Mouse (Mus musculus): ENCODE results near the gene Gde1.

Gene Gde1

DNA sequence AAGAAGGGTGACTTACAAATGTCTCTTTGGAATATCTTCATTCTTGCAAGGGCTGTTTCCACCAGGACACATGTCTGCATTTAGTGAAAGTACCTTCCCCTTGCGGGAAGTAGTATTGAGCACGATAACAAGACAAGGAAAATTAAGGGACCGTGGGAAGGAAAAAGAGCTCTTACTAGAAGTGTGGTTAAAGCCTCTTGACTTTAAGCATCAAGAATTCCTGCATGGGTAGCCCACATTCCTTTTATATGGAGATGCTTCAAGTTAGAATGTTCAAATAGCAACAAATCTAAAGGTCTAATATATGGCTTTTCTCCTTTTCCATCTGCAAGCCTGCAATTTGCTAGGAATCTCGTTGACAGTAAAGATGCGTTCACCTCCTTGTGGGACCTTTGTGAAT, 910 bp upstream of the Gde1 start:
- no peak for DNase-seq (ENCODE audit: low read depth, low spot score)

DNA sequence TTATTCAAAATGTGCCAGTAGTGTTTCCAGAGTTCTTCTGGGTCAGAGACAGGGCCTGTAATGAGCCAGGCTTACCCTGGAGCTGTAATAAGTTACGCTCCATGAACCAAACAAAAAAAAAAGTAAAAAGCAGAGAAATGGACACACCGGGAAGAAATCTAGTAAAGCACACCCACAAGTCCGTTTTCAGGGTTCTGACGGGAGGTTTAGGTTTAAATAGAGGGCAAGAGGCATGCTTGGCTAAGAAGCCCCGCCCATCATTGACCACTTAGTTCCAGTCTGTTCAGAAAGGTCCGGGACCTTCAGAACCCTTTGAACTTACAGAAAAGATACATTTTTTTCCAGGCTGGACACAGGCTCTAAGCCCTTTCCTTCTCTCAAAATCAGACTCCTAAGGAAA, 473 bp upstream of the Gde1 start:
- no peak for DNase-seq (ENCODE audit: low read depth, low spot score)

DNA sequence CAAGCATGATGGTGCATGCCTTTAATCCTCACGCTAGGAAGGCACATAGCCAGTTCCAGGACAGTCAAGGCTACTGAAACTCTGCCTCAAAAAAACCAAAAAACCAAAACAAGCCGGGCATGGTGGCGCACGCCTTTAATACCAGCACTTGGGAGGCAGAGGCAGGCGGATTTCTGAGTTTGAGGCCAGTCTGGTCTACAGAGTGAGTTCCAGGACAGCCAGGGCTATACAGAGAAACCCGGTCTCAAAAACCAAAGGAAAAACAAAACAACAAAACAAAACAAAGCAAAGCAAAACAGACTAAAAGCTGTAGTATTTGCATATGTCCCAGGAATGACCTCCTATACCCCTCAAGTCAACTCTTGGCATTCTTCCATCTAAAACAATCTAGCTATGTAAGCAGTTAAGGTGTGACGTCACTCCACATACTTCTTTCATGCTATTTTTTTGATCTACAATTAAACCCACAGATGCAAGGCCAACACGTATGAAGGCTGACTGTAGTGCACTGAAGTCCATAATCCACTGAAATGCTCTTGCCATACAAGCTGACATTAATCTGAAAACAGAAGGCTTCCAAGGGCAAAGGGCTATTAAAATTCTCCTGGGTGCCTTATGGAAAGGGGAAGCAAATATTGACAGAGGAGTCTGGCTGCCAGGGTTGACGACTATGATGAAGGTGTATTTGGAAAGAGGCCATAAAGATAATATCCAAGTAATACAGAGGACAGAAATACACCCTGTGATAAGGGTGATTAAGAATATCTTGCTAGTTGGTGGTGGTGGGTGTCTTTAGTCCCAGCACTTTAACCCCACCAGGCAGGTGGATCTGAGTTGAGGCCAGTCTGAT, 1.4 kb downstream of the Gde1 start:
- DNase-seq (ENCODE audit: low read depth, low spot score), result no peak

DNA sequence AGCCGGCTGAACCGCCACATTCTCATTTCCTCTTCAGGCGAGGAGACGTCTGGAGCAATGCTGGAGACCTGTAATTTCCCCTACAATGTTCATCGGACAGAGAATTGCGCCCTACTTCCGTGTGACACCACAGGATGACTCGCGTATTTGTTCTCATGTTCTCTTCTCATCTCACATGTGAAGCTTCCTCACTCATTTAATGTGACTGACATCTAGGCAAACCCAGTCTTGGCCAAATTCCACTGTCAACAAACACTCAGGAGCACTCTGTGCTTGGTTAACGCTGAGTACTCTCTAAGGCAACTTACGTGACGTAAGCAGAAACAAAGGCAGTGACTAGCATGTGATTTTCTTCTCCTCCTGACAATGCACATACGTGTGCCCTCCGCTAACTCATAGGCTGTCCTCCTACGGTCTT, 2.4 kb downstream of the Gde1 start:
- peak; percentile 42 for DNase-seq (ENCODE audit: low read depth, low spot score)

DNA sequence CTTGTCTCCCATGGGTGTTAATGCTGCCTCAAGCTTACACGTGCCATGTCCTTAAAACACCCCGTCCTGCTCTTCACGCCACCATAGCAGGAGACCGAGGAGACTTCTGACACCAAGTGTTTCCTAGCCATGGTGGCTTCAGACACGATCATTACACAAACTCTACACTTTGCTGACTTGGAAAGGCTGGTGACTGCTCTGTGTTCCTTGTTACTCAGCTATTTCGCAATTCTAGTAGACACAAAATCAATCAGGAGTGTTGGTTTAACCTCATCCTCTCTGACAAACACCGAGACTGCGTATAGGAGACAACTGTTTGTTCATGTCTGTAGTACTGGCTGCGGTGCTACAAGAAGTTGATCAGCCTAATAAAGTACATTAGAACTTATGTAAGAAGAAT, 6.7 kb downstream of the Gde1 start:
- no peak for DNase-seq (ENCODE audit: low read depth, low spot score)

DNA sequence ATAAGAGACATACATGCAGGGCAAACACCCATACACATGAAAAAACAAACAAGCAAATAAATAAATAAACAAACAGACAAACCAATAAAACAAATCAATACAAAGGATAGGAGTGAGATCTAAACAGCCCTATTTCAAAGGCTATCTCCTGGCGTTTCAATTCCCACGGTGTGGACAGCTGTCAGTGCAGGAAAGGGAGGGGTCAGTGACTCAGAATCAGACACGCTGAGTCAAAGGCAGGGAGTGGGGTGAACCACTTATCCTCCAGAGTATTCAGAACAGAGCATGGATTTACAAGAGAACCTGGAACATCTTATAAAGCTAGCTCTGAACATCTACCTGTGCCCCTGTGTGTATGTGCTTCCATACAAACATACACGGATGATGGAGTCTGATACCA, 8.4 kb downstream of the Gde1 start:
- DNase-seq (ENCODE audit: low read depth, low spot score), result peak; percentile 42

DNA sequence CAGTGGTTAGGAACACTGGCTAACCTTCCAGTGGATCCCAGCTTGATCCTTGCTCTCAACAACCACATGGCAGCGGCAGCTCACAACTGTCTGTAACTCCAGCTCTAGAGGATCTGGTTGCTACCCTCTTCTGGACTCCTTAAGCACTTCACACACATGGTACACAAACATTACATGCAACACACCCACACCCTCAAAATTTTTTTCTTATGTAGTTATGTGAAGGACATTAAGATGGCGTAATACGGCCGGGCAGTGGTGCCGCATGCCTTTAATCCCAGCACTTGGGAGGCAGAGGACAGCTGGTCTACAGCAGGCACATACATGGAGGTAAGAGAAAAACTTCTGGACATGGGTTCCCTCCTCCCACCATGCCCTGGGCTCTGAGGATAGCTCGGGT, 9.4 kb downstream of the Gde1 start:
- no peak for DNase-seq (ENCODE audit: low read depth, low spot score)

DNA sequence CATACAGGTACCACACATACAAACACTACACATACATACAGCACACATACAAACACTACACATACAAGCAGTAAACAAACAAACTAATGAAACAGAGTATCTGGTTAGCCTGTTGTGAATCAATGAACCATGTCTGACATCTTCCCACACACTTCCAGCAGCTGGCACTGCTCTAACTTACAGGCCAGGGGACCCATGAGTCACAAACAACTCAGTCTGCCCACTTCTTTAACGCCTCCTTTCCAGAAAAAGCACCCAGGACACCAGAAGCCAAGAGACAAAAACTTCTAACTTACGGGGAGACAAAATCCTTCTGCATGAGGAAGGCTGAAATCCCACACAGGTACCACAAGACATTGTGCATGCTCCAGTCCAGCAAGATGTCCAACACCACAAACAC, 14.3 kb downstream of the Gde1 start:
- DNase-seq (ENCODE audit: low read depth, low spot score), result peak; percentile 86

DNA sequence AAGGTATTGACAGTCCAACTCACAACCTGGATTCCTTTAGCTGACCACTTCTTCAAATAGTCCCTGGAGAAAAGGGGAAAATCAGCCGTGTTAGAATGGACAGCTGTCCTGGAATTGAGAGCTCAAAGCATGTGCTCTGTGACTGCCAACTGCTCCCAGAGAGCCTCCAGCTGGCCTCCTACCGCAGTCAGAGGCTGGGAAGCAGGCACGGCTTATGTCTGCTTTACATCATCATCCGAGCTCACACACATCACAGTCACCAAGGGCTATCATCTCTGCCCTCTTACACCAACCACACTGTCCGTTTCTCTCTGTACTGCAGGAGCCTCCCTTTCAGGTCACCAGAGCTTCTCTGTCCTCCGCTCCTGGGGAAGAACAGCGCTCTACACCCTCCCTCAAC, 16.5 kb downstream of the Gde1 start:
- peak; percentile 72 for DNase-seq (ENCODE audit: low read depth, low spot score)

DNA sequence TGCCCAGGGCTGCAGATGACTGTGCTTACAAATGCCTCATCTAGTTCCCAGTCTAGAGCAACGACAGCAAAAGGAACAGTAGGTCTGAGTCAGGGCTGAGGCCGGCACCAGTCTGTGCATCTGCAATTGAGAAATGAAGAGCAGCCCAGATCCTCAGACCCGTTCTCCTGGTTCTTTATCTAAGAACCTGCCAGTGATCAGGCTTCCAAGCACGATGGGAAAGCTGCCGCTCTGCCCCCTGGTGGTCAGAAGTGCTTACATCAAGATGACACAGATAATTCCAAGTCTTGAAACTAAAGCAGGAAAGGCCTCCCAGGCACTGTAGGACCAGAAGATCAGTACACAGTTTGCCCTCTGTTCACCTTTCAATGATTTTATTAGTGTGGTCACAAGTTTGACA, 17.4 kb downstream of the Gde1 start:
- DNase-seq (ENCODE audit: low read depth, low spot score), result peak; percentile 95

DNA sequence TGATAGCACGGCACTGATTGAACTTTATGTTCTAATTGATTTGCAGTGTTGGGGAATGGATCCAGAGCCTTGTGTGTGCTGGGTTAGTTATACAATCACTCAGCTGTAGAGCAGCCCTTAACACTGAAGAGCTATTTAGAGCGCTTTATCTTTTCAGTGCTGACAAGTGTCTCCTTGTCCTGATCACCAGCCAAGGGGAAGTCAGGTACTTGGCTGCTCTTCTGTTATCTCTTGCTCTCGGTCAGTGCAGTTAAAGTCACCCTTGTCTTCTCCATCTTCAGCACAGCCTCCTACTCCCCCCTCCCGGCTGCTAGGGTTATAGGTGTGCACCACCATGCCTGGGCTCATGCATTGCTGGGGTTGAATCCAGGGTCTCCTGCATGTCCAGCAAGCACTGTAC, 28.8 kb downstream of the Gde1 start:
- peak; percentile 44 for DNase-seq (ENCODE audit: low read depth, low spot score)

DNA sequence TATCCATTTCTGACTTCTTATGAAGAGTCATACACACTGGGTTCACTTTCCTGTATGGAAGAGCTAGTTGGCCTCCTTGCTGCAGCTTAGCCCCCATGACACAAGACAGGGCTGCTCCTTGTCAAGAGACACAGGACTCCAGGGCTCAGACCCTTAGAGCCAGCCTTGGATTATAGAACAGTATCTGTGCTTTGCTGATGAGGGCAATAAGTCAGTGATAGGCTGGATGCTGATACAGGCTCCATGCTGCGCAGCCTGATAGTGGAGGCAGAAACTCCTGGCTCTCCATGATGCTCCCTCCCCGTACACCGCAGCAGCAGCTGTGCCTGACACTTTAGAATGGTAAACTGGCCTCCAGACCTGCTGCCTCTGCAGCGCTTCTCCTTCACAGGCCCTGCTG, 35.4 kb downstream of the Gde1 start:
- DNase-seq (ENCODE audit: low read depth, low spot score), result no peak

DNA sequence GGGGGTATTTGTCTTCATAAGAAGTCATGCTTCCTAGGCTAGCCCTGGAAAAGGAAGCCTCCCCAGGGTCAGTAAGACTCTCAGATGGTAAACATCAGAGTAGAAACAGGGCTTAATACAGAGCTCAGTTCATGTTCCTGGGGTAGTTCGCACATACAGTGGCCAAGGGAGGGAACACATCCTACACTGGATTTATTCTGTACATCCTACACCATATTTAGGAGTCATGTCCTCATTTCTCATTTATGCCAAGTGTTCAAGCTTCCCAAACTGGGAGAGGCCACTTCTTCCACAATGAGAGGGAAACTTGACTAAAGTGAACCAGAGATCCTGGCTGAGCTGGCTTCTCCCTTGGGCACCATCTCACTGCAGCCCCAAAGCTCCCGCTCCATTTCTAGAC, 37.8 kb downstream of the Gde1 start:
- DNase-seq (ENCODE audit: low read depth, low spot score), result no peak

DNA sequence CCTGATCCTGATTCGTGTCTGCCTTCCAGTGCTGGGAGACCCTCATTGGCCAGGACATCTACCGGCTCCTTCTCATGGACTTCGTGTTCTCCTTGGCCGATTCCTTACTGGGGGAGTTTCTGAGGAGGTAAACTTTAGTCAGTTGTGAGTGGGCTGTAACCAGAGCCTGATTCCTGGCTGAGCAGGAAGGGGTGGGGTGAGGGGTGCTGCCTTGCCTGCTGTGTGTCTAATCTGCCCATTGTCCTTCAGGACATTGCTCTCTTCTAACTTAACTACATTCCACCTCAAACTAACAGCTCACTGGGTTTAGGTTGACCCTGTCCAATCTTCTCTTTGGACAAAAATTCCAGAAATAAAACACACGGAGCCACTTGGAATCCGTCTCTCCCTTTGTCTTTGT, 48.8 kb downstream of the Gde1 start:
- DNase-seq (ENCODE audit: low read depth, low spot score), result no peak

DNA sequence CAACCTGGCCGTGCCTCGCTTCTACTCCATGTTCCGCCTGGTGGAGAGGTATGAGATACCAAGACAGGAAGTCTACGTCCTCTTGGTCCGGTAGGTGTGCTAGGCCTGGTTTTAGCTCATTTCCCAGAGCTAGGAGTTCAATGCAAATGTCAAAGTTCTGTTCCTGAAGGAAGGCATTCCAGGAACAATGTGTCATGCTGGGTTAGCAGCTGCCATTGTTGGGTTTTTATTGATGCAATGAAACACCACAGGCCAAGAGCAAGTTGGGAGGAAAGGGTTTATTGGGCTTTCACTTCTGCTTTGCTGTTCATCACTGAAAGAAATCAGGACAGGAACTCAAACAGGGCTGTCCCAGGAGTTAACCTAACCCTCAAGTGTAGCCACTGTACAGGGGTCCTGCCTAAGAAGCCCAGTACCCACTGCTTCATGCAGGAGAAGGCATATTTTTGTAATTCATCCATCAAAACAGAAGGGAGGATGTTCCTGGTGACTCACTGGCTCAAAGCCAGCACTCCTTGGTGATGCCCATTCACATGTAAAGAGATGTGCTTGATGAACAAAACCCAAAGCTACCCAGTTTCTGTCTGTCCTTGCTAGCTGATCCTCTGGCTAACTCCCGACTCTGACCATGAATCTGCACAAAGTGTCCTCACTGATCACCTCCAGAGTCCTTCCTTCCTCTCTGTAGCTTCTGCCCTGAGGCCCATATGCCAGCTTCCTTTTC, 52.8 kb downstream of the Gde1 start:
- DNase-seq (ENCODE audit: low read depth, low spot score), result peak; percentile 63

DNA sequence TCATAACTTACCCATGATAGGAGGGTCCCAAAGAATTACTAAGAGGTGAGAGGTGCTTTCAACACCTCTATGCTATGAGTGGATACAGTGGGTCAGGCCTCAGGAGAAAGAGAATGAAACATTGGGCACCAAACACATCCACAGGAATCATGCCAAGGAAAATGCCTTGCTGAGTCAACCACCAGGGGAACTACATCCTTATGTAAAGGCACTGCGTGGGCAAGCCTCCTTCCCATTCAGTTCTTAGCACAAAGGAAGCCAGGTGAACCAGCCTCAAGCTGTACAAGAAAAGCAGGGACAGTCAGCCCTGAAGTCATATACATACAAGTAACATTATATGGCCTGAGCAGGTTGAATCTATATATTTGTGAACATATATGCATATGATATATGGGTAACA, 54.7 kb downstream of the Gde1 start:
- peak; percentile 86 for DNase-seq (ENCODE audit: low read depth, low spot score)

DNA sequence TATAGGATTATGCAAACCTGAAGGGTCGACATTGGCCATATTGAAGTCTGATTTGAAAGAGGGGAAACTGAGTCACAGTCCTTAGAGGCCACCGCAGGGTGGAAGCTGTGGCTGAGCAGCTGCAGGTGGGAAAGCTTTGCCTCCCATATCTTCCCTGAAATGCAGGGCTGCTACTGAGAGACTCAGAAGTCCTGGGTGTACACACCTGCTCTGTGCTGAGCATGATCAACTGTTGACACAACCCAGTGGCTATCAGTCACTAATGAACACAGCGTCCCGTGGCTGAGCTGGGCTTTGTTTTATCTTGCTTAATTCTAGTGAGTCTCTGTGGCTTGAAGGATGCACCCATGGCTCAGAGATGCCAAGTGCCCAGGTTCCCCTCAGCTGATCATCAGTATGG, 55.5 kb downstream of the Gde1 start:
- DNase-seq (ENCODE audit: low read depth, low spot score), result no peak

DNA sequence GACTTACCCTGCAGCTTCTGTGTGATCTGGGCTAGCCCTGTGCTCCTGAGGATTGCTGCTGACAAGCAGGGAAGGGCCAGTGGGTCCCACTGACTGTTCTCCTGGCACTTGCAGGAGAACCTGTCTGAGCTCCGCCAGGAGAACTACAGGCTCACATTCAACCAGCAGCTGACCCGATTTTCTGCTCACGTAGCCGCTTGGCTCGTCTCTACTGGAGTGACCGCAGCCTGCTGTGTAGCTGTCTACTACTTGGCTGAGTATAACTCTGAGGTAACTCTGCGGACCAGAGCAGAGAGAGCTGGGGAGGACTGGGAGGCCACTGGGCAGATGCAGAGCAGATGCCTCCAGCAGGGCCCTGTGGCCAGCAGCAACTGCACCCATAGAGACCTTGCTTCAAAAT, 56.2 kb downstream of the Gde1 start:
- DNase-seq (ENCODE audit: low read depth, low spot score), result peak; percentile 63

DNA sequence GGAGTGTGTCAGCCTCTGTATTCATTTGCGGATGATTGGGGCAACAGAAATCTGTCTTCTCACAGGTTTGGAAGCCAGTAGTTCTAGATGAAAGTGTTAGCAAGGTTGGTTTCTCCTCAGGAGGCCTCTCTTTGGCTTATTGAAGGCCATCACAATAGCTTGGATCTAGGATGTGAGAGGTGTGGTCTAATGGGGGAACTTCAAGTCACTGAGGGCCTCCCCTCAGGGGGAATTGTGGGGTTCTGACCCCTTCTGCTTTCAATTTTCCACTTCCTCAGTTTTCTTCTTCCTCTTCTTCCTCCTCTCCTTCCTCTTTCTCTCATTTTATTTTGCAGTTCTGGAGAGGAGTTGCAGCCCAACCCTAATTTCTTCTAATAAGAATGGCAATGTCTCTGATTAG, 59.3 kb downstream of the Gde1 start:
- no peak for DNase-seq (ENCODE audit: low read depth, low spot score)
